Mouse (Mus musculus) thymus, postnatal 25 days (tissue): Measurements from ENCODE around the gene Zfp786.
"Not testable (repeated sequence)": the region's sequence is repeated elsewhere in the genome, so short reads cannot be mapped to it uniquely, and the experiment has no call there.

Source experiments
- DNase-seq: peaks from one replicate; pipeline ENCODE4 v3.0.0; 2022

Gene Zfp786

DNA sequence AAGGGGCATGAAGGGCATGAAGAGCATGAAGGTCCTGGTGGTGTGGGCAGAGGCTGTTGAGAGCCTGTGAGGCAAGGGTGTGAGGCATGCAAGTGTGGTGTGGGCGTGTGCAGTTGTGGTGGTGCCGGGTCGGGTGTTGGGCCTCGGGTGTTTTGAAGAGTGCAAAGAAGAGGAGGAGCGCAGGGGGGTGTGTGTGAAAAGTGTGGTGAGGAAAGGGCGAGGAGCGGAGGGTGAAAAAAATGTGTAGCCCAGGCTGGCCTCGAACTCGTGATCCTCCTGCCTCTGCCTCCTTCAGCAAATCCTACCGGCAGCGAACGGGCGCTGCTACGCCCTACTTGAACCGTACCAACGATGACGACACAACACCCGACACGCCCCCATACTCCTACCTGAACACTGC is 58.9 kb downstream of the Zfp786 start:
- DNase-seq: peak; percentile 21

DNA sequence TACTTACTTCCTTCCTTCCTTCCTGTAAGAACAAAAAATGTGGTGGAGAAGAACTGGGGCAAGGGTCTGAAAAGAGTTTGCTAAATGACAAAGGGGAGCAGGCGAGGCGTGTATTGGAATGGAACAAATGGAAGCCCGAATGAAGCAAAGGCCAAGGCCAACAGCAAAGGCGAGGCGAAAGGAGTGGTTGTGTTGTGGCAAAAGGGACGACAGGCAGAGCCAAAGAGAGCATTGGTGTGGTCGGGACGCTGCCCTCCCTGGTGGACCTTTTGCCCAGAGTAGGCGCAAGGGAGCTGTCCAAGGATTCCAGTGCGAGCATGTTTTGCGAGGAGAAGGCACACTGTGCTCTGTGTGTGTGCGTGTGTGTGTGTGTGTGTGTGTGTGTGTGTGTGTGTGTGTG is 59.6 kb downstream of the Zfp786 start:
- DNase-seq: not testable (repeated sequence)

DNA sequence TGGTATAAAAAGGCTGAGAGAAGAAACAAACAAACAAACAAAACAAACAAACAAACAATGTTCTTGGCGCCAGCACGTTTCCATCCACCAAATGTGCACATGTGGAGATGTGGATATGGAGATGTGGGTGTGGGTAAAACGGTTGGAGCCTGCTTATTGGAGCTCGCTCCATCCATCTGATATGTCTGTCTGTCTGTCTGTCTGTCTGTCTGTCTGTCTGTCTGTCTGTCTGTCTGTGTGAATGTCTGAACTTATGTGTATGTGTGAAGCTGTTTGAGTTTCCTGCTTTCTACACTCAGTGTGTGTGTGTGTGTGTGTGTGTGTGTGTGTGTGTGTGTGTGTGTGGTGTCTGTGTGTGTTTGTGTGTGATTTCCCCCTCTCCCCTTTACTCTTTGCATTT is 60.8 kb downstream of the Zfp786 start:
- not testable (repeated sequence) for DNase-seq
